Mouse (Mus musculus) midbrain, embryonic 10.5 days (tissue): ENCODE results near the gene Dis3l2. TPM values are rescaled to one million over a fixed set of nuclear protein-coding genes. Genes with fewer than 3 reads are reported as not detected.

Source experiments
- DNase-seq: peaks from one replicate; pipeline ENCODE4 v3.0.0-alpha.2; 2017; ENCODE audit warnings: low spot score
- H3K27ac ChIP-seq: fragments of 300-500 bp; sonication (generic); replicated peaks from 2 replicates; pipeline ENCODE4 v1.5.1; 2016; ENCODE audit warnings: mild to moderate bottlenecking
- H3K27me3 ChIP-seq: fragments of 300-500 bp; sonication (generic); 2 replicates; pipeline ENCODE4 v1.6.1; 2016; ENCODE audit warnings: low read depth, mild to moderate bottlenecking; ENCODE audit not compliant: poor library complexity, severe bottlenecking
- H3K36me3 ChIP-seq: fragments of 300-500 bp; sonication (generic); 2 replicates; pipeline ENCODE4 v1.6.1; 2016; ENCODE audit warnings: mild to moderate bottlenecking, moderate library complexity
- H3K4me1 ChIP-seq: fragments of 300-500 bp; sonication (generic); 2 replicates; pipeline ENCODE4 v1.6.1; 2016
- H3K4me3 ChIP-seq: fragments of 300-500 bp; sonication (generic); 2 replicates; pipeline ENCODE4 v1.5.1; 2016; ENCODE audit warnings: mild to moderate bottlenecking, moderate library complexity
- H3K9me3 ChIP-seq: fragments of 300-500 bp; sonication (generic); replicated peaks from 2 replicates; pipeline ENCODE4 v1.6.1; 2016; ENCODE audit warnings: mild to moderate bottlenecking
- WGBS: fragments of 180-500 bp; shearing (Covaris S2); methylation state at CpG from one replicate; pipeline ENCODE4 v1.1.7; 2016; 5-methylcytosine and 5-hydroxymethylcytosine counted together
- polyA plus RNA-seq: library from polyadenylated mRNA; unstranded; fragments of >200 nt; fragmentation: Nextera tagmentation; extraction: Ambion mirVana; gene quantifications from 2 replicates; pipeline ENCODE4 v1.2.1, GENCODE M21; 2016

Dis3l2 gene
- polyA plus RNA-seq, 1 experiment from 2014 or later = 33.3 TPM

GRCm38 (mm10) chr1:86873745-86874144 lies 170.1 kb downstream of the Dis3l2 start:
- H3K9me3 ChIP-seq = no peaks in the 10 kb centered on the region
- no peaks in the 10 kb centered on the region for H3K27me3 ChIP-seq
- H3K36me3 ChIP-seq = 0 out of 2 replicates have a peak, but pooled peaks cover 6% of the 10 kb centered on the region
- DNase-seq = no peak
- 85% methylated on average over 2 of the region's 2 CpGs for WGBS
- no peaks in the 10 kb centered on the region for H3K4me1 ChIP-seq
- no peak overlapping the region for H3K4me3 ChIP-seq
- H3K27ac ChIP-seq = no peak overlapping the region

- H3K4me3 ChIP-seq = no peak overlapping the region
- no peaks in the 10 kb centered on the region for H3K27me3 ChIP-seq
- no peaks in the 10 kb centered on the region for H3K9me3 ChIP-seq
- no peak for DNase-seq
- 0 out of 2 replicates have a peak, but pooled peaks cover 4% of the 10 kb centered on the region for H3K36me3 ChIP-seq
- no peaks in the 10 kb centered on the region for H3K4me1 ChIP-seq
- H3K27ac ChIP-seq = no peak overlapping the region
These were observed 175.1 kb downstream of the Dis3l2 start for GRCm38 (mm10) chr1:86878743-86879142.

DNA sequence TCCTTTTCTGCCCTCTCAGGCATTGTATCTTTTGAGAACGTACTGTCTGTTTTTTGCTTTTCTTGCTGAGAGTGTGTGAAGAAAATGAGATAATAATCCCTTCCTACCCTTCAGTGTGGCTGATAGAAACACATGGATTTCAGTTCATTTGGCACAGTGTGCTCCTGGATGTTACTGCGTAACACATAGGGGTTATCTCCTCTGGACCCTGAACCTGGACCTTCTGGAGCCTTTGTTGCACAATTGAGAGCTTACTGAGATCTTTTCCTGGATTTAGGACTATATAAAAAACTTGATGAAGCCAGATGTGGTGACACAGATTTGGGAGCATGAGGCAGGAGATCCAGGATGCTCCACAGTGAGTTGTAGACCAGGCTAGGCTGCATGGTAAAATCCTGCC lies 175.9 kb downstream of the Dis3l2 start:
- Histone ChIP-seq H3K27ac (no peak overlapping the region), H3K36me3 (0 out of 2 replicates have a peak, but pooled peaks cover 4% of the 10 kb centered on the region), H3K27me3 (no peaks in the 10 kb centered on the region), H3K4me1 (no peaks in the 10 kb centered on the region), H3K9me3 (no peaks in the 10 kb centered on the region), H3K4me3 (no peak overlapping the region)
- DNase-seq = no peak
- 89% methylated on average over 2 of the region's 2 CpGs for WGBS

GRCm38 (mm10) chr1:86887060-86887459 lies 183.5 kb downstream of the Dis3l2 start:
- Histone ChIP-seq H3K9me3 (no peaks in the 10 kb centered on the region), H3K27ac (no peak overlapping the region), H3K4me1 (no peaks in the 10 kb centered on the region), H3K4me3 (no peak overlapping the region), H3K27me3 (no peaks in the 10 kb centered on the region), H3K36me3 (no peaks in the 10 kb centered on the region)
- WGBS = 100% methylated on average over 1 of the region's 1 CpGs
- DNase-seq = no peak

DNA sequence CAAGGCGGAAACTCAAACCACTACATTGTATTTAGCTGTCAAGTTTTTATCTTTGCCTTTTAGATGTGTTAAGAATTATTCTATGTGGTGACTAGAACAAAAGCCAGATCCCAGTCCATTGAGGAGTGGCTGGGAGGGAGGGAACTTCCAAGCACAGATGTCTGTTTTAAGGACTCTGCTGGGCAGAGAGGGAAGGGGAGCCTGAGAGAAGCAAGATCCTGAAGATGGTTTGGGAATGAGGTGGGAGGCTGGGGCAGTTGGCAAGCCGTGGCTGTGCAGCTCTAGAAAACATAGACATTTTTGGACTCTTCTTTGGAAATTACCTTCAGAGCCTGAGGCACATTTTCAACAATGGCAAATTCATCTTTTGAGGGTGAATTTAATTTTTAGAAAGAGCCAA lies 208.9 kb downstream of the Dis3l2 start:
- Histone ChIP-seq H3K27me3 (no peaks in the 10 kb centered on the region), H3K4me3 (no peak overlapping the region), H3K27ac (no peak overlapping the region), H3K36me3 (no peaks in the 10 kb centered on the region), H3K9me3 (no peaks in the 10 kb centered on the region), H3K4me1 (peaks cover 10% of the 10 kb centered on the region; the same call in 1 of the 2 replicates)
- no peak for DNase-seq
- WGBS = 85% methylated on average over 2 of the region's 2 CpGs

DNA sequence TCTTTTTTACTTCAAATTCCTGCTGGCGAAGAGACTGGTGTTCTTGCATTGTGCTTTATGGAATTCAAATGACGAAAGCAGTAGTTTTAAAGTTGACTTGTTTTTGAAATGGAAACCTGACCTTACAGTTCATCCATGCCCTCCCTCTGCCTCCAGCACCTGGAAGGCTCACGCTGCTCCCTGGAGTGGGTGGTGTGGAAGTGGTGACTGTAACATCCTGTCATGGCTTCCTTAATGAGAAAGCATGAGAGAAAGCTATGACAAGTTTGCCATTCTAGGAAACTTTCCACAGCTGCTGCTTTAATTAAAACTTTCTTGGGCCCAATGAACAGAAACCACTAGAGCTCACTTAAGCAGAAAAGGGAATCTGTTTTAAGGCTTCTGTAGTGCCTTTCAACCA lies 210.3 kb downstream of the Dis3l2 start:
- no peak for DNase-seq
- H3K4me3 ChIP-seq = no peak overlapping the region
- H3K4me1 ChIP-seq = peaks cover 16% of the 10 kb centered on the region
- no peaks in the 10 kb centered on the region for H3K27me3 ChIP-seq
- 91% methylated on average over 3 of the region's 3 CpGs for WGBS
- no peak overlapping the region for H3K27ac ChIP-seq
- no peaks in the 10 kb centered on the region for H3K36me3 ChIP-seq
- no peaks in the 10 kb centered on the region for H3K9me3 ChIP-seq

DNA sequence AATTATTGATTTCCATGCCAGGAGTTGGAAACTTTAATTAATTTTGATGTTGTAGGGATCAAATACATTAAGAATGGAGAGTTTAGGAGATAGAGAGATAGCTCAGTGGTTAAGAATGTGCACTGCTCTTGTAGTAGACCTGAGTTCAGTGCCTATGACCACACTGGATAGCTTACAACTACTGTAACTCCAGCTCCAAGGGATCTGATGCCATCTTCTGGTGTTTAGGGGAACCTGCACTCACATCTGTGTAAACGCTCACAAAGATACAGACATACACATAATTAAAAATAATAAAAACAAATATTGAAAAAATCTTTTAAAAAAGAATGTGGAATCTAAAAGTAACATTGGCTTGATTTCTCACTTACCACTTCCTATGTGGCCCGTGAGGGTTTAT lies 211.1 kb downstream of the Dis3l2 start:
- peaks cover 16% of the 10 kb centered on the region for H3K4me1 ChIP-seq
- DNase-seq = no peak
- no peaks in the 10 kb centered on the region for H3K36me3 ChIP-seq
- WGBS = 96% methylated on average over 2 of the region's 2 CpGs
- no peaks in the 10 kb centered on the region for H3K27me3 ChIP-seq
- H3K4me3 ChIP-seq = no peak overlapping the region
- no peak overlapping the region for H3K27ac ChIP-seq
- H3K9me3 ChIP-seq = no peaks in the 10 kb centered on the region

DNA sequence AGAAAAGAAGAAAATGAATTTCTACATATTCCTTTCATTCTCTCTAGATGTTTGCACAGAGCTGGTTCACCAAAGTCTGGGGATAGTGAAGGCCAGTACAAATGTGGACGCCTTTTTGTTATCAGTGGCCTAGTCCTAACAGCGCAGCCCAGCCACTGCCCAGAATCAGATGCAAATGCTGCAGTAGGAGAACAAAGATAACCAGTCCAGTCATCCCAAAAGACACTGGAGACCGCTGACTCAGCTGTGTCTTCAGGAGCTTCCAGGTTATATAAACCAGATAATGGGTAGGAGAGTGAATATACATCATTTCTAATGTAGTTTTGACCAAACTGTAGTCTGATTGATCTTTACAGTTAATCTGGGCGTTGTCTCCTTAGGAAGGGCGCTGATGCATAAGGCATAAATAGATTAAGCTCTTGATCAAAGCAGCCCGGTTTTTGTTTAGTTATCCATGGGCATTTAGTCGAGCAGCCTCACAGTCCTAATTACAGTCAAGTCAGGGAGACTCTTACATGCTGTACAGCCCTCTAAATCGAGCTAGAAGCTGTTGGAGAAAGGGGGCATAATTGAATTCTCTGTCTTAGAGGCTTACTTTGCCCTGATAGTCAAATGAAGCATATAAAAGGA lies 212.9 kb downstream of the Dis3l2 start:
- H3K4me3 ChIP-seq = no peak overlapping the region
- WGBS = 75% methylated on average over 8 of the region's 8 CpGs
- H3K36me3 ChIP-seq = no peaks in the 10 kb centered on the region
- peaks cover 16% of the 10 kb centered on the region for H3K4me1 ChIP-seq
- no peaks in the 10 kb centered on the region for H3K9me3 ChIP-seq
- no peak for DNase-seq
- H3K27me3 ChIP-seq = no peaks in the 10 kb centered on the region
- no peak overlapping the region for H3K27ac ChIP-seq

GRCm38 (mm10) chr1:86925776-86926175 lies 222.2 kb downstream of the Dis3l2 start:
- Histone ChIP-seq H3K4me3 (no peak overlapping the region), H3K36me3 (0 out of 2 replicates have a peak, but pooled peaks cover 2% of the 10 kb centered on the region), H3K9me3 (no peaks in the 10 kb centered on the region), H3K4me1 (no peaks in the 10 kb centered on the region), H3K27me3 (no peaks in the 10 kb centered on the region), H3K27ac (no peak overlapping the region)
- DNase-seq = no peak
- 83% methylated on average over 5 of the region's 5 CpGs for WGBS

GRCm38 (mm10) chr1:86931606-86932379 lies 228.2 kb downstream of the Dis3l2 start:
- H3K4me1 ChIP-seq = no peaks in the 10 kb centered on the region
- H3K27me3 ChIP-seq = no peaks in the 10 kb centered on the region
- 92% methylated on average over 4 of the region's 4 CpGs for WGBS
- H3K4me3 ChIP-seq = no peak overlapping the region
- H3K9me3 ChIP-seq = no peaks in the 10 kb centered on the region
- H3K36me3 ChIP-seq = 0 out of 2 replicates have a peak, but pooled peaks cover 4% of the 10 kb centered on the region
- DNase-seq = no peak
- H3K27ac ChIP-seq = no peak overlapping the region

GRCm38 (mm10) chr1:86932810-86933209 lies 229.2 kb downstream of the Dis3l2 start:
- DNase-seq = no peak
- Histone ChIP-seq H3K4me3 (no peak overlapping the region), H3K4me1 (no peaks in the 10 kb centered on the region), H3K36me3 (0 out of 2 replicates have a peak, but pooled peaks cover 4% of the 10 kb centered on the region), H3K27ac (no peak overlapping the region), H3K9me3 (no peaks in the 10 kb centered on the region), H3K27me3 (no peaks in the 10 kb centered on the region)
- 93% methylated on average over 4 of the region's 4 CpGs for WGBS

- H3K4me3 ChIP-seq = no peak overlapping the region
- 0 out of 2 replicates have a peak, but pooled peaks cover 4% of the 10 kb centered on the region for H3K36me3 ChIP-seq
- no peaks in the 10 kb centered on the region for H3K9me3 ChIP-seq
- no peak for DNase-seq
- no peak overlapping the region for H3K27ac ChIP-seq
- H3K27me3 ChIP-seq = no peaks in the 10 kb centered on the region
- no peaks in the 10 kb centered on the region for H3K4me1 ChIP-seq
- 83% methylated on average over 1 of the region's 1 CpGs for WGBS
These were observed 230.0 kb downstream of the Dis3l2 start for GRCm38 (mm10) chr1:86933656-86934055.

DNA sequence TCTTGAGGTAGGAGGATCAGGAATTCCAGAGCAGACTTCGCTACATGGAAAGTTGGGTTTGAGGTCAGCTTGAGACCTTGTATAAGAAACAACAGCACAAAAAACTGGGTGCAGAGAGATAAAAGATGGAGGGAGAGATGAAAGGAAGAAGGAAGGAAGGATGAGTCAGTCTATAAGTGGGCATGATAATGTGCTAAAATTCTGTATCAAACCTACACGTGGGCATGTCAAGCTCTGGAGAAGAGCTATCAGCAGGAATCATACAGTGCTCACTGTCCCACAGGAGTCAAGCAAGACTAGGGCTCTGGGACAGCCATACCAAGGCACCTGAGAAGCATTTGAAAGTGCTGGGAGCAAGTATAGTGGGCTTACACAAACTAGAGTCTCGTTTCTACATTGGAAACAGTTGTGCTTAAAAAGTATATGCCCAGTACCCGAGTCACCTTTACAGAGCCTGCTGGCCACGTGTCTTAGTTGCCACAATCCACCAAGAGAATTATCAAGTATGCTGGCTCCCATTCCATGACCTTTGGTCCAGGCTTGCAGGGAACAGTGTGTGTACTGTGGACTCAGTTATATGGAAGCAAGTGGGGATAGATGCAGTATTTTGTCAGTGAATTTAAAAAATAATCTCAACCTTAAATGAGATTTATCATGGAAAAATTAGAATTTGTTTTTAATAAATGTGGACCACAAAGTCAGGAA lies 248.0 kb downstream of the Dis3l2 start:
- 81% methylated on average over 5 of the region's 5 CpGs for WGBS
- Histone ChIP-seq H3K4me1 (no peaks in the 10 kb centered on the region), H3K36me3 (no peaks in the 10 kb centered on the region), H3K4me3 (no peak overlapping the region), H3K27ac (no peak overlapping the region), H3K27me3 (no peaks in the 10 kb centered on the region), H3K9me3 (no peaks in the 10 kb centered on the region)
- DNase-seq = no peak
